Mouse (Mus musculus): ENCODE measurements at regions not wholly inside any gene's neighbourhood (a gene's known extent, or its start where the extent isn't known, plus 50 kb on each side); places are given as distances from the start of the nearest gene placed in this dataset.

DNA sequence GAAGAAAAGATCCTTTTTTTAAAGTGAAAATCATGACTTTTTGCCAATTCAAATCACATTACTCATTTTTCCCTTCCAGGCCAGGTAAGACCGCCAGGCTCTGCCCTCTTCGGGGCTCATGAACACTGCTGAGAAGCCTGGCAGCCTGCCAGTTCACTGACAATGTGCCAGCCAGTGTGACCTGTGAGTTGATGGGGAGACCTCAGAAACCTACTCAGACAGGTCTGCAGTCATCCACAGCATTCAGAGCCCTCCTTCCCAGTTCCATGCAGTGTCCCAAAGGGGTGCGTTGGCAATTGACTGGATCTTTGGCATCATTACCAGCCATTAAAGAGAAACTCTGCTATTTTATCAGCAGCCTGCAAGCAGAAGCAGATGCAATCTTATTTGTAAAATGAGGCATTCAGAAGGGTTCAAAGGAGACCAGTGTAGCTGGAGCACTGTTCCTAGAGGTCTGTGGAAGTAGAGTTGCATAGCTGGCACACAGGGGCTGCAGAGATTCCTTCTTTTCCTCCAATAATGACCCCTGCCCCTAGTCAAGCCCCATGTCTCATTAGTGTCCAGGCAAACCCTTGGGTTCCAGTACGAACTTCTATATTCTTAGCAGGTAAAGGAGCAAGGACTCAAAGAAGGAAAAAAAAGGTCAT is 384.4 kb downstream of the Rapgef2 start:
- DNase-seq (ENCODE audit: low spot score), result no peak

- DNase-seq (ENCODE audit: low spot score), result peak; percentile 54
Measured at GRCm38 (mm10) chr3:78901016-78901837, 385.1 kb downstream of the Rapgef2 start.

- no peak for DNase-seq (ENCODE audit: low spot score)
Measured at GRCm38 (mm10) chr3:78899446-78900230, 386.7 kb downstream of the Rapgef2 start.

DNA sequence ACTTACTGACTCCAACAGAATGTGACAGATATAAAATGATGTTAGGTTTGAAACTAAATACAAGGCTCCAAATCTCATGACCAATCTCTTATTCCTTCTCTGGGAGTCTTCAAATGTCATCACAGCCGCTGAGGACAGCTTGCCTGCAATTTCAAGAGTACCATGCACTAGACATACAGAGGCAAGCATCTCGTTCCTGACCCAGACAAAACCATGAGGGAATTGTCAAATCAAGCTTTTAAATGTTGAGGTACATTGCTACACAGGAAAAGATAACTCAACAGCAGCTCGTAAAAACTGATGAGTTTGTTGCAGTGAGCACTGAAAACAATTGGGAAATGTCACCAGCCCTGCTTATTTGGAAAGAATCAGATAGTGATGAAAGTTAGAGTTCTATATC is 397.0 kb downstream of the Rapgef2 start:
- no peak for DNase-seq (ENCODE audit: low spot score)

DNA sequence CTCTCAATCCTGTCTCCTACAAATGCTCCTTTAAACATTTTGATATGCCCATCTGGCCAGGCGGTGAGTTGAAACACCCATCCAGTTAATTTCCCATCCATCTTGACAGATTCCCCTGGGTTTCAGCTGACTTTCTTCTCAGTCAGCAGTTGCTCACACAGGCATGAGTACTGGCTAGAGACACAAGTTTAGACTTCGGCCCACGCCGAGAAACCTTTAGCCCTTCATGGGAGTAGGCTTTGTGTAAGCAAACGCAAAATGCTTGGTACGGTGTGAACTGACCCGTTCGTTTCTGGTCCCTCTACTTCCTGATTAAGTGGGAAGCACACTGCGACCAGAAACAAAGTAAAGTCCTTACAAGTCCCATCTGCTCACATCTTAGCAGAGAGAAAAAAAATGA is 401.6 kb downstream of the Rapgef2 start:
- peak; percentile 15 for DNase-seq (ENCODE audit: low spot score)

GRCm38 (mm10) chr3:78884029-78884428 is 402.3 kb downstream of the Rapgef2 start:
- DNase-seq (ENCODE audit: low spot score), result no peak

DNA sequence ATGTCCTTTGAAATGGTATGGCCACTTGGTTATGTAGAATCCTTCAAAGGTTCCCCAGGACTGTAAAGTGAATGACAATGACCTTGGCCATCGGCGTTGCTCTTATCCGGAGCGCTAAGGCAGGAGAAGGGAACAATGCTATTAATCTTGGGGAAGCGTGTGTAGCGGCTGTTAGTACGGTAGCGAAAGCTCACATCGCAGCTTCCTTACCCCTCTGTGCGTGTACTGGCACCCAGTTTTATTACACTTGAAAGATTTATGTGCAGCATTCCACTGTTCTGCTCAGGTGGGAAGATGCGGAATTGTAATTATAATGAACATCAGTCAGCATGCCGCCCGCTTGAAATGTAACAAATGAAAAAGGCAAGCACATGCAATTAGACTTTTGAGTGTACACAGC is 406.2 kb downstream of the Rapgef2 start:
- no peak for DNase-seq (ENCODE audit: low spot score)

DNA sequence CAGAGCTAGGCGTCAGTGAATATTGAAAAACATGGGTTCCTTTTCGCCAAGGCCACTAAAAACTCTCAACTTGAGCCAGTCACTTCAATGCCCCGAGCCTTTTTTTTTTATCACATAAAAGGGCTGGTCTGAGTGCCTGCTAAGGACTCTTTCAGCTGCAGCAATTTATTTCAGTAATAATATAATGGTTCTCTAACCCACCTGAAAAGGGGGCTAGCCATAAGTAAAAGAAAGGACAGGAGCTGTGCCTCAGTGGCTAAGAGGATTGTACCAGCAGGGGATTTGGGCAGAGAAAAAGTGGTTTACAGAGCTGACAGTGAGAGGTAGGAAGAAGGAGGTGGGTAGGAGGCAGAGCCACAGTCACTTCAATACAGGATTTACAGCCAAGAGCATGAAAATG is 409.0 kb downstream of the Rapgef2 start:
- DNase-seq (ENCODE audit: low spot score), result no peak

DNA sequence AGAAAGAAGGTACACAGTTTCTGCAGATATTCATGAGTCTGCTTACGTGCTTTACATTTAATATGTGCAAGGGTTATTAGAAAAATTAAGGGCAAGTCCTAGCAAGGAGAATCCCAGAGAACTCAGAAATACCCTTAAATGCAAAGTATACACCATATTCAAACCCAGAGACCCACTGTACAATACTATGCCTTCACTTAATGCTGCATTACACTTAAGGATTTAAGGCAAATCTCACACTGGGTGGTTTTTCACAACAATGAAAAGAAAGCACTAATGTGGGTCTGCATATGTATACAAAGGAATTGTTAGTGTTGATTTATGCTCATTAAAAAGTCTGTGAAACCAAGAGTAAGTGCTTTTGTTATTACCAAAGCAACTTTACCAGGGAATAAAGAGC is 419.4 kb downstream of the Rapgef2 start:
- no peak for DNase-seq (ENCODE audit: low spot score)

DNA sequence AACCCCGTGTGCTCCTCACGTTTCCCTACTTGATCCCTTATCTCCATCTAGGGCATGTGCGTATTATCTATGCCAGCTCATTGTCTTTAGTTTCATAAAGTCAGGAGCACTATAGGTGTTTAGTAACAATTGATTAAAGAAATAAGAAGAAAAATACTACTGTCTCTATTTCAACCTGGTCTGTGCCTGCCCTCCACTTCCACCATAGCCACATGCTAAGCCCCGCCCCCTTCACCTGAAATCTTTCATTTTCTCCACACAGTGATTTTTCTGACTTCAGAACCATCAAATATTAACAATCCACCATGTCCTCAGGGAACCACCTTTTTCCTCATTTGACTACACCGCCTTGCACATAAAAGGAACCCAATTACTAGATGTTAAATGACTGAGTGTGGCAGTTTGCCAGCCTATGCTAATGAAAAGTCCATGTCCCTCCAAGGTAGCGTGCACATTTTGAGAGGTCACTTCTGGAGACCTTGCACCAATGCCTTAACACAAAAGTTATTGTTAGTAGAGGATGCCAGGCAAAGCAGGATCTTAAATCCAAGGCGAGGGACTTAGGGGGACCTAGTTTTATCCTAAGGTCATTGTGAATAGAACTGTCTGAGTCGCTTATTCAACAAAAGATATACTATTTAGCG is 420.1 kb downstream of the Rapgef2 start:
- no peak for DNase-seq (ENCODE audit: low spot score)

- no peak for DNase-seq (ENCODE audit: low spot score)
Measured at GRCm38 (mm10) chr3:78863005-78863404, 423.3 kb downstream of the Rapgef2 start.

- DNase-seq (ENCODE audit: low spot score), result no peak
Measured at GRCm38 (mm10) chr3:78846617-78847318, 439.5 kb downstream of the Rapgef2 start.

DNA sequence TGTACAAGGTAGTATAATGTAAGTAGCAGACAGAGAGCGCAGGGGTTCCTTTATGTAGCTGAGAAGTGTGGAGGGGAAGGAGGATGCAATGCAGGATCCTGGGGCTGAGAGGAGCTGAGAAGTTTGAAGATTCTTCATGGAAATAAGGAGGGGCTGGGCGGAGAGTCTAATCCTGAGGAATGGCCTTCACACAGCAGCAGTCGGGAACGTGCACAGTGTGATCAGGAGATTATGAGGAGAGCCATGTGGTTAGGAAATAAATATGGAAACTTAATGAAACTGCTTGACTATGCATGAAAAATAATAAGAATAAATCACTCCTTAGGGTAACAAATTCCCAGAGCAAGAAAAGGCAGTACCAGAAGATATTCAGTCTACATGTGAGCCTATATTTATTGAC is 445.1 kb downstream of the Rapgef2 start:
- DNase-seq (ENCODE audit: low spot score), result no peak

GRCm38 (mm10) chr3:78836824-78837223 is 449.5 kb downstream of the Rapgef2 start:
- DNase-seq (ENCODE audit: low spot score), result no peak

- peak; percentile 53 for DNase-seq (ENCODE audit: low spot score)
Measured at GRCm38 (mm10) chr3:78825505-78825904, 460.8 kb downstream of the Rapgef2 start.

DNA sequence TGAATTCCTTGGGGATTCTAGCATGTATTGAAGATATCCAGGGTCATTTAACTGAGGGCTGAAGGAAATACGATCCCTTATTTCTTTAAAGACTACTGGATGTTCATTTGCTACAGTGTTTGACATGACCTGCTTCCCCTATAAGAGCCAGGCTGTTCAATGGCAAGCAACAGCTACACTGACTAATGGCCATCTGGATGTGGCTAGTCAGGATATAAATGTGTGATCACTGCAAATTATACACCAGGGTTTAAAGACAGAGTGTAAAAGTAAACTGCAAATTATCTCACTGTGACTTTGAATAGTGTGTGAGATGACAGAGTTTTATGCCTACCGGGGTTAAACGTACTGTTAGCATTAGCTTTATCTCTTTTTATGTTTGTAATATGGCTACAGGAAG is 473.9 kb downstream of the Rapgef2 start:
- no peak for DNase-seq (ENCODE audit: low spot score)

DNA sequence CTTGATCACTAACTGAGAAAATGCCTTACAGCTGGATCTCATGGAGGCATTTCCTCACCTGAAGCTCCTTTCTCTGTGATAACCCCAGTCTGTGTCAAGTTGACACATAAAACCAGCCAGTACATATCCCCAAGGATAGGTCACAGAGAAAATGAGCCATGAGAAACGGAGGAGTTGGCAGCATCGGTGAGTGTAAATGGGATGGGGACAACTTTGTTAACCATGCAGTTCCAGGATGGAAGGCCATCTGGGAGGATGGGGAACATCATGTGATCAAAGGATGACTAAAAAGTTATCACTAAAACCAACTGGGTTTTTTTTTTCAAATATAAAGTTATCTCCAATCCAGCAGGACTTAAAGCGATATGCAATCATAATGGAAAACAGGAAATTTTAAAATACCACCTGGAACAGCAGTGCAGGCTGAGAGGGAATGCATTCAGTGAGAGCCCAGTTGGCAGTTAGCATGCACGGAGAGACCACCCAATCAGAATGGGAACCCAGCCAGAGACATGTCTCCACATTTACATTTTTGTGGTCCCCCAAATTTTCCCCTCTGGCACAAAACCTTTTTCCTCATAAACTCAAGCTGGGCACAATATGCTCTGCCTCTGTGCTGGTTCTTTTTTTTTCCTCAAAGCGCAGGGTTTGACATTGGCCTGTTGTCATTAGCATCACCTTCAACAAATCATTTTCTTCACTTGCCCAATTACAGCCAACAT is 475.7 kb downstream of the Rapgef2 start:
- DNase-seq (ENCODE audit: low spot score), result no peak

GRCm38 (mm10) chr3:78803176-78803575 is 483.1 kb downstream of the Rapgef2 start:
- no peak for DNase-seq (ENCODE audit: low spot score)

DNA sequence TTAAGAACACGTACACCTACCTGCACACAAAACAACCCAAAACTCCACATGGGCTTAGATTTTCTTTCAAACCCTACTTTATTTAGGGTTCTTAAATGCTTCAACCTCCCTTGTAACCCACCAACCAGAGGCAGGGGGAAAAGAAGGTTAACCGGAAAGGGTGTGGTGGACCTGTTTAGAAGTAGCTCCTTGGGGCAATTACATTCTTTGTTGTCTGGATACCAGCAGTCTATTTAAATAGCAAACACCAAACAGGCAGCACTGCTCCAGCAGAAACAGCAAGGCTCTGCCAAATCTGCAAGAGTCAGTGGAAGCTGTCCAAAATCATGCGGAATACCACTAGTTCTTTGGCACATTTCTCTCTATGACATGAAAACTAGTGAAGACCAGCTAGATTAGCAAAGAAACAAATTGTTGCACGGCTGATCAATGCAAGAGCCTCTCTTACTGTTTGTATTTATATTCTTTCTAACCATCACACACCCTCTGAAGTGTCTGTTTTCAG is 490.3 kb downstream of the Rapgef2 start:
- no peak for DNase-seq (ENCODE audit: low spot score)

DNA sequence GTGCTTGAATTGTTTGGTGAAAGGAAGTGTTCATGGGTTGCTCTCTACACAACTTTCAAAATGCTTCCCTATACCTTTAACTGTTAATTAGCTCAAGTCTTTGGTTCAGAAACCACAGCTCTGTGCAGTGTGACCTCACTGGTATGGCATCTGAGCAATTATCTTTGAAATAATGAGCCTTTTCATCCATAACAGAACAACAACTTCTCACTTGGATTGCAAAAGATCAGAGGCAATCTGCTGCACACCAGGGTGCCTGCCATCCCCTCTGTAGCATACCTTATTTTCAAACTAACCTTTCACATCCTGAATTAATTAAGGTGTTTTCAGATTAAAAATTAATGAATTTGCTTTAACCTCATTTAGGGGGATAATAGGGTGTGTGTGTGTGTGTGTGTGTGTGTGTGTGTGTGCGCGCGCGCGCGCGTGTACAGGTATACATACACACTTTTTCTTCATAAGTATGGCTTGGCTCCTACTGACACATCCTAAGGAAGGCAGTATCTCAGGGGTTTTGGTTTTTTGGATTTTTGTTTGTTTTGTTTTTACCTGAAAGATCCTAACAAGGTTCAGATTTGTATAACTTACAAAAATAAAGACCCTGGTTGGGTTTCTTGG is 493.8 kb downstream of the Rapgef2 start:
- DNase-seq (ENCODE audit: low spot score), result peak; percentile 8

Measured in embryo, embryonic 10.5 days (tissue).